In genomic region chr1:39428280-39428679, GRCm38 (mm10) we compare ENCODE assay signal across 20 mouse cellular contexts. TPM values are rescaled to one million over a fixed set of nuclear protein-coding genes. Genes with fewer than 3 reads are reported as not detected.
DNase-seq lines count a peak whose midpoint lies in the region; ATAC-seq and TF ChIP-seq lines count a peak whose summit lies in the region.
"Had no signal": no experiment of that assay in that cellular context is flagged by ENCODE, and none has a peak within 500 bp of the region (broad histone marks: within the 10 kb centered on the region; RNA-seq: fewer than 3 reads in every experiment).

No protein-coding gene starts in this region.

- no peak for TF ChIP-seq POLR2A in bone marrow, adult 2 months (IDR thresholded peaks at IDR 0.05; ENCODE audit: borderline replicate concordance, control insufficient read depth, low read depth, low read length)

- no peak for TF ChIP-seq CTCF in bone marrow, adult 2 months (IDR thresholded peaks at IDR 0.05; ENCODE audit: control insufficient read depth, insufficient read depth, low read length)

- peak overlapping the region; percentile 74 for H3K27ac ChIP-seq in bone marrow, adult 2 months (ENCODE audit: control insufficient read depth, insufficient read depth, low read depth, low read length, poor library complexity)
- H3K27ac ChIP-seq: forebrain, embryonic 13.5 days; gastrocnemius, adult 2 months; hindbrain, embryonic 13.5 days; liver, embryonic 14.5 days; neural tube, embryonic 15.5 days; stomach, embryonic 15.5 days had no signal

- H3K4me1 ChIP-seq in bone marrow, adult 2 months (ENCODE audit: control insufficient read depth, insufficient read depth, low read length): peaks cover 5% of the 10 kb centered on the region
- H3K4me1 ChIP-seq: forebrain, embryonic 13.5 days; hindbrain, embryonic 13.5 days; neural tube, embryonic 15.5 days; stomach, embryonic 15.5 days had no signal

- H3K4me3 ChIP-seq in bone marrow, adult 2 months (replicated peaks; ENCODE audit: control insufficient read depth, low read depth, low read length): no peak overlapping the region
- H3K4me3 ChIP-seq: forebrain, embryonic 13.5 days; gastrocnemius, adult 2 months; hindbrain, embryonic 13.5 days; neural tube, embryonic 15.5 days; stomach, embryonic 15.5 days had no signal

- peak; percentile 9 to 78; a peak in 2 of 4 replicates for ATAC-seq in hematopoietic stem cell, adult 5-6 weeks (replicated peaks in 1 of 2; ENCODE audit: insufficient read depth in 1 of 2, low FRiP score in 2 of 2, low TSS enrichment in 1 of 2, low read depth in 1 of 2, poor library complexity in 2 of 2, severe bottlenecking in 2 of 2)
- peak; percentile 48 for ATAC-seq in megakaryocyte progenitor cell, adult 5-6 weeks (replicated peaks; ENCODE audit: poor library complexity)
- ATAC-seq: forebrain, embryonic 13.5 days had no signal

- DNase-seq in lung, adult 18-20 months: peak; percentile 59 to 72
- DNase-seq in lung, postnatal 14 days: no peak
- no peak for DNase-seq in gastrocnemius, postnatal 10 days
- no peak for DNase-seq in layer of hippocampus, postnatal 25 days (ENCODE audit: extremely low spot score in 1 of 2, low spot score in 1 of 2)
- DNase-seq: adrenal gland, postnatal 14 days; cerebellum, adult 8-10 months; cerebellum, postnatal 36 days; gastrocnemius, adult 2 months; heart, postnatal 14 days; kidney, adult 18-20 months; kidney, postnatal 10 days; right cerebral cortex, adult 18-20 months had no signal

- 21% methylated on average over 4 of the region's 4 CpGs for WGBS in bone marrow, adult 2 months

RNA-seq across cellular contexts. Expression of gene Tbc1d8, which starts 50.3 kb away (rescaled TPM):
- polyA plus RNA-seq in bone marrow, adult 2 months (2011; ENCODE audit: insufficient read depth, insufficient read length, low replicate concordance, missing spikeins): 31.6 and 151 TPM in 2 replicates
- total RNA-seq in hematopoietic stem cell, adult 5-6 weeks (2017): 8.6 and 14.8 TPM in 2 replicates
- total RNA-seq in megakaryocyte progenitor cell, adult 5-6 weeks (2015): 27.7 and 29.1 TPM in 2 replicates
- 13.0 and 15.9 TPM in 2 replicates for total RNA-seq in megakaryocyte progenitor cell, adult 5-6 weeks (2017)
- total RNA-seq in gastrocnemius, postnatal 10 days (2021): 10 to 100 TPM in 1 of 2 experiments, 1 to 10 TPM in 1; 10.0 to 13.0 TPM
- total RNA-seq in layer of hippocampus, postnatal 25 days (2021): 10 to 100 TPM; 11.4 to 12.7 TPM

Comparison
In these comparisons a context has a peak if more than half of its experiments do, and no peak if none do; other contexts are left out.
1. DNase-seq: peak in lung, adult 18-20 months (2 of 2); none in lung, postnatal 14 days (single experiment), gastrocnemius, postnatal 10 days (single experiment) and layer of hippocampus, postnatal 25 days (0 of 2).